Mouse (Mus musculus) lung, postnatal 4 days (tissue): Measurements from ENCODE around the gene Galnt12.
A peak's percentile ranks its signal among the peaks of the same experiment; 100 is the strongest.
"Not testable (repeated sequence)": the region's sequence is repeated elsewhere in the genome, so short reads cannot be mapped to it uniquely, and the experiment has no call there.

Experiments used
- DNase-seq, 2 experiments: peaks; one replicate each; pipeline ENCODE4 v3.0.0; 2021

Galnt12 gene

GRCm38 (mm10) chr4:47091493-47092386, at the start of gene Galnt12:
Gene Galnt12 (plus strand): TSS chr4:47091909.
- peak; percentile 14 to 30 for DNase-seq

GRCm38 (mm10) chr4:47043866-47044265, 47.8 kb upstream of the Galnt12 start:
- peak in 1 of 2 experiments; percentile 11 for DNase-seq

GRCm38 (mm10) chr4:47046974-47047373, 44.7 kb upstream of the Galnt12 start:
- DNase-seq, result no peak

GRCm38 (mm10) chr4:47047765-47048164, 43.9 kb upstream of the Galnt12 start:
- no peak for DNase-seq

- no peak for DNase-seq
These were observed 42.5 kb upstream of the Galnt12 start for GRCm38 (mm10) chr4:47049216-47049615.

GRCm38 (mm10) chr4:47050167-47050566, 41.5 kb upstream of the Galnt12 start:
- DNase-seq, result peak; percentile 77 to 89

- DNase-seq, result no peak
These were observed 40.9 kb upstream of the Galnt12 start for GRCm38 (mm10) chr4:47050642-47051381.

GRCm38 (mm10) chr4:47051905-47052304, 39.8 kb upstream of the Galnt12 start:
- DNase-seq, result no peak

- DNase-seq, result not testable (repeated sequence)
These were observed 36.5 kb upstream of the Galnt12 start for GRCm38 (mm10) chr4:47055170-47055569.

- DNase-seq, result no peak
These were observed 36.1 kb upstream of the Galnt12 start for GRCm38 (mm10) chr4:47055570-47056080.

- peak; percentile 80 to 89 for DNase-seq
These were observed 34.8 kb upstream of the Galnt12 start, which contains the start of gene Anks6 for GRCm38 (mm10) chr4:47056791-47057509. Gene Anks6 (minus strand): TSS chr4:47057427.

GRCm38 (mm10) chr4:47057510-47058325, 34.0 kb upstream of the Galnt12 start:
- DNase-seq, result no peak

GRCm38 (mm10) chr4:47060900-47061299, 30.8 kb upstream of the Galnt12 start:
- no peak for DNase-seq

GRCm38 (mm10) chr4:47075054-47075453, 16.7 kb upstream of the Galnt12 start:
- DNase-seq, result no peak

GRCm38 (mm10) chr4:47079997-47080646, 11.6 kb upstream of the Galnt12 start:
- DNase-seq, result no peak

- no peak for DNase-seq
These were observed 11.1 kb upstream of the Galnt12 start for GRCm38 (mm10) chr4:47080647-47081010.

GRCm38 (mm10) chr4:47083824-47084223, 7.9 kb upstream of the Galnt12 start:
- no peak for DNase-seq

- DNase-seq, result no peak
These were observed 3.0 kb upstream of the Galnt12 start for GRCm38 (mm10) chr4:47088671-47089070.

GRCm38 (mm10) chr4:47092387-47093021, 795 bp downstream of the Galnt12 start:
- DNase-seq, result peak in 1 of 2 experiments; percentile 24

GRCm38 (mm10) chr4:47093161-47093560, 1.5 kb downstream of the Galnt12 start:
- no peak for DNase-seq

- DNase-seq, result no peak
These were observed 1.9 kb downstream of the Galnt12 start for GRCm38 (mm10) chr4:47093647-47094046.
